Mouse (Mus musculus) erythroblast, embryonic 14.5 days (primary cell): ENCODE data around the gene Tnc.

Experiments used
- GATA1 ChIP-seq: IDR thresholded peaks from 2 replicates; pipeline ENCODE4 v1.6.1; 2012; ENCODE audit warnings: low read length, inconsistent platforms, mixed read lengths
- TAL1 ChIP-seq: IDR thresholded peaks from 3 replicates; pipeline ENCODE4 v1.6.1; 2012; ENCODE audit warnings: low read length, inconsistent platforms, mixed read lengths

- TF ChIP-seq TAL1: no peak
- no peak for TF ChIP-seq GATA1
Observed at GRCm38 (mm10) chr4:63935960-63936359, 110.9 kb downstream of the Tnc start.
